Mouse (Mus musculus) embryonic facial prominence, embryonic 13.5 days (tissue): ENCODE results near the gene Slc35b1. TPM values are rescaled to one million over a fixed set of nuclear protein-coding genes. Genes with fewer than 3 reads are reported as not detected.
A peak's percentile ranks its signal among the peaks of the same experiment; 100 is the strongest.

Experiments used
- ATAC-seq: fragments of 200-750 bp; cut with Nextera tagmentation; 2 replicates; pipeline ENCODE4 v1.8.0; 2017; ENCODE audit warnings: low read depth; ENCODE audit not compliant: insufficient number of reproducible peaks, insufficient read depth, low FRiP score, low TSS enrichment
- H3K27ac ChIP-seq: fragments of 300-500 bp; sonication (generic); 2 replicates; pipeline ENCODE4 v1.5.1; 2015; ENCODE audit warnings: moderate library complexity, mild to moderate bottlenecking, inconsistent platforms
- H3K27me3 ChIP-seq: fragments of 300-500 bp; sonication (generic); 2 replicates; pipeline ENCODE4 v1.6.1; 2015; ENCODE audit warnings: mild to moderate bottlenecking, inconsistent platforms
- H3K36me3 ChIP-seq: fragments of 300-500 bp; sonication (generic); 2 replicates; pipeline ENCODE4 v1.6.1; 2015; ENCODE audit warnings: mild to moderate bottlenecking, inconsistent platforms
- H3K4me1 ChIP-seq: fragments of 300-500 bp; sonication (generic); 2 replicates; pipeline ENCODE4 v1.6.1; 2015; ENCODE audit warnings: inconsistent platforms
- H3K4me2 ChIP-seq: fragments of 300-500 bp; sonication (generic); 2 replicates; pipeline ENCODE4 v1.6.1; 2015; ENCODE audit warnings: moderate library complexity, mild to moderate bottlenecking, inconsistent platforms
- H3K4me3 ChIP-seq: fragments of 300-500 bp; sonication (generic); 2 replicates; pipeline ENCODE4 v1.5.1; 2015; ENCODE audit warnings: mild to moderate bottlenecking, inconsistent platforms
- H3K9ac ChIP-seq: fragments of 300-500 bp; sonication (generic); 2 replicates; pipeline ENCODE4 v1.6.1; 2015; ENCODE audit warnings: mild to moderate bottlenecking, inconsistent platforms
- H3K9me3 ChIP-seq: fragments of 300-500 bp; sonication (generic); 2 replicates; pipeline ENCODE4 v1.6.1; 2016; ENCODE audit warnings: inconsistent platforms
- WGBS: fragments of 180-500 bp; shearing (Covaris S2); methylation state at CpG from one replicate; pipeline ENCODE4 v1.1.7; 2015; ENCODE audit warnings: mixed read lengths; 5-methylcytosine and 5-hydroxymethylcytosine counted together
- polyA plus RNA-seq: library from polyadenylated mRNA; unstranded; fragments of >200 nt; fragmentation: Nextera tagmentation; extraction: Ambion mirVana; gene quantifications from 2 replicates; pipeline ENCODE4 v1.2.1, GENCODE M21; 2015

Slc35b1 gene
- polyA plus RNA-seq, 1 experiment from 2014 or later = 133 TPM

- H3K36me3 ChIP-seq = peaks cover 58% of the 10 kb centered on the region
- no peak for ATAC-seq
- H3K27ac ChIP-seq = peak overlapping the region; percentile 88
- H3K27me3 ChIP-seq = no peaks in the 10 kb centered on the region
- peak overlapping the region; percentile 90 for H3K9ac ChIP-seq
- no peaks in the 10 kb centered on the region for H3K9me3 ChIP-seq
- peaks cover 8% of the 10 kb centered on the region for H3K4me1 ChIP-seq
- peak overlapping the region; percentile 91 for H3K4me3 ChIP-seq
- under 1% methylated on average over 14 of the region's 14 CpGs for WGBS
- peak overlapping the region; percentile 65 for H3K4me2 ChIP-seq
Observed at GRCm38 (mm10) chr11:95384973-95385320, 455 bp downstream of the Slc35b1 start.

GRCm38 (mm10) chr11:95387354-95387753, 2.9 kb downstream of the Slc35b1 start:
- H3K36me3 ChIP-seq = peaks cover 61% of the 10 kb centered on the region
- H3K9ac ChIP-seq = no peak overlapping the region
- no peak overlapping the region for H3K4me3 ChIP-seq
- 90% methylated on average over 7 of the region's 7 CpGs for WGBS
- no peak overlapping the region for H3K4me2 ChIP-seq
- no peak overlapping the region for H3K27ac ChIP-seq
- H3K27me3 ChIP-seq = no peaks in the 10 kb centered on the region
- H3K9me3 ChIP-seq = no peaks in the 10 kb centered on the region
- ATAC-seq = no peak
- H3K4me1 ChIP-seq = peaks cover 15% of the 10 kb centered on the region

GRCm38 (mm10) chr11:95389006-95389405, 4.5 kb downstream of the Slc35b1 start:
- H3K27me3 ChIP-seq = no peaks in the 10 kb centered on the region
- no peaks in the 10 kb centered on the region for H3K9me3 ChIP-seq
- H3K4me2 ChIP-seq = no peak overlapping the region
- no peak for ATAC-seq
- H3K4me3 ChIP-seq = no peak overlapping the region
- no peak overlapping the region for H3K9ac ChIP-seq
- H3K36me3 ChIP-seq = peaks cover 61% of the 10 kb centered on the region
- H3K4me1 ChIP-seq = peaks cover 30% of the 10 kb centered on the region
- WGBS = 71% methylated on average over 3 of the region's 3 CpGs
- no peak overlapping the region for H3K27ac ChIP-seq

- no peak overlapping the region for H3K4me2 ChIP-seq
- no peak overlapping the region for H3K4me3 ChIP-seq
- H3K27me3 ChIP-seq = no peaks in the 10 kb centered on the region
- no peak overlapping the region for H3K27ac ChIP-seq
- H3K9ac ChIP-seq = no peak overlapping the region
- ATAC-seq = no peak
- no peaks in the 10 kb centered on the region for H3K9me3 ChIP-seq
- WGBS = 94% methylated on average over 6 of the region's 6 CpGs
- peaks cover 32% of the 10 kb centered on the region for H3K4me1 ChIP-seq
- peaks cover 61% of the 10 kb centered on the region for H3K36me3 ChIP-seq
Observed at GRCm38 (mm10) chr11:95390420-95390819, 5.9 kb downstream of the Slc35b1 start.

- Histone ChIP-seq H3K9me3 (no peaks in the 10 kb centered on the region), H3K27me3 (no peaks in the 10 kb centered on the region), H3K4me2 (no peak overlapping the region), H3K9ac (no peak overlapping the region), H3K36me3 (peaks cover 61% of the 10 kb centered on the region), H3K4me3 (no peak overlapping the region), H3K4me1 (peaks cover 25% of the 10 kb centered on the region), H3K27ac (no peak overlapping the region)
- WGBS = 65% methylated on average over 4 of the region's 4 CpGs
- no peak for ATAC-seq
Observed at GRCm38 (mm10) chr11:95391201-95391600, 6.7 kb downstream of the Slc35b1 start.

- Histone ChIP-seq H3K4me2 (0 out of 2 replicates have a peak overlapping the region, but pooled peaks have one; percentile 22), H3K9ac (no peak overlapping the region), H3K4me3 (no peak overlapping the region), H3K4me1 (peaks cover 25% of the 10 kb centered on the region), H3K27ac (peak overlapping the region; percentile 83), H3K9me3 (no peaks in the 10 kb centered on the region), H3K27me3 (no peaks in the 10 kb centered on the region), H3K36me3 (peaks cover 56% of the 10 kb centered on the region)
- 58% methylated on average over 5 of the region's 5 CpGs for WGBS
- ATAC-seq = no peak
Observed at GRCm38 (mm10) chr11:95391743-95392142, 7.3 kb downstream of the Slc35b1 start.

- Histone ChIP-seq H3K36me3 (peaks cover 51% of the 10 kb centered on the region), H3K4me3 (no peak overlapping the region), H3K27me3 (no peaks in the 10 kb centered on the region), H3K9me3 (no peaks in the 10 kb centered on the region), H3K9ac (no peak overlapping the region), H3K27ac (peak overlapping the region; percentile 83), H3K4me1 (peaks cover 25% of the 10 kb centered on the region), H3K4me2 (0 out of 2 replicates have a peak overlapping the region, but pooled peaks have one; percentile 22)
- ATAC-seq = no peak
- WGBS = 50% methylated on average over 7 of the region's 7 CpGs
Observed at GRCm38 (mm10) chr11:95392223-95392667, 7.8 kb downstream of the Slc35b1 start.

- no peak for ATAC-seq
- WGBS = 63% methylated on average over 11 of the region's 11 CpGs
- Histone ChIP-seq H3K36me3 (peaks cover 44% of the 10 kb centered on the region), H3K9ac (no peak overlapping the region; the same call in 1 of the 2 replicates), H3K4me1 (peaks cover 25% of the 10 kb centered on the region), H3K9me3 (no peaks in the 10 kb centered on the region), H3K4me3 (no peak overlapping the region), H3K27ac (peak overlapping the region; percentile 83), H3K27me3 (no peaks in the 10 kb centered on the region), H3K4me2 (no peak overlapping the region)
Observed at GRCm38 (mm10) chr11:95392708-95393499, 8.4 kb downstream of the Slc35b1 start.

- peak; percentile 48; the same call in 1 of the 2 replicates for ATAC-seq
- WGBS = 23% methylated on average over 5 of the region's 5 CpGs
- no peak overlapping the region; the same call in 1 of the 2 replicates for H3K9ac ChIP-seq
Observed at GRCm38 (mm10) chr11:95393500-95393816, 9.0 kb downstream of the Slc35b1 start.

GRCm38 (mm10) chr11:95394112-95394511, 9.6 kb downstream of the Slc35b1 start:
- H3K4me1 ChIP-seq = peaks cover 31% of the 10 kb centered on the region
- no peaks in the 10 kb centered on the region for H3K9me3 ChIP-seq
- 0 out of 2 replicates have a peak, but pooled peaks cover under 1% of the 10 kb centered on the region for H3K27me3 ChIP-seq
- H3K36me3 ChIP-seq = peaks cover 32% of the 10 kb centered on the region
- 44% methylated on average over 5 of the region's 5 CpGs for WGBS
- peak overlapping the region; percentile 83; the same call in 1 of the 2 replicates for H3K27ac ChIP-seq
- H3K4me3 ChIP-seq = no peak overlapping the region
- no peak overlapping the region for H3K9ac ChIP-seq
- no peak overlapping the region for H3K4me2 ChIP-seq
- ATAC-seq = no peak

More at GRCm38 (mm10) chr11:95393500-95393816, 9.0 kb downstream of the Slc35b1 start:
- Histone ChIP-seq H3K27ac (peak overlapping the region; percentile 83), H3K4me2 (no peak overlapping the region), H3K36me3 (peaks cover 39% of the 10 kb centered on the region), H3K4me3 (no peak overlapping the region), H3K9me3 (no peaks in the 10 kb centered on the region), H3K4me1 (peaks cover 31% of the 10 kb centered on the region), H3K27me3 (no peaks in the 10 kb centered on the region)

GRCm38 (mm10) chr11:95396548-95396947, 12.1 kb downstream of the Slc35b1 start:
- H3K9me3 ChIP-seq = no peaks in the 10 kb centered on the region
- H3K4me3 ChIP-seq = no peak overlapping the region
- H3K4me1 ChIP-seq = peaks cover 31% of the 10 kb centered on the region
- no peak for ATAC-seq
- H3K9ac ChIP-seq = 0 out of 2 replicates have a peak overlapping the region, but pooled peaks have one; percentile 11
- H3K27ac ChIP-seq = no peak overlapping the region
- no peak overlapping the region for H3K4me2 ChIP-seq
- WGBS = 65% methylated on average over 1 of the region's 1 CpGs
- H3K27me3 ChIP-seq = peaks cover 11% of the 10 kb centered on the region; the same call in 1 of the 2 replicates
- H3K36me3 ChIP-seq = peaks cover 8% of the 10 kb centered on the region; the same call in 1 of the 2 replicates
